Mouse (Mus musculus) embryonic facial prominence, embryonic 14.5 days (tissue): Measurements from ENCODE around the gene Btbd10. TPM values are rescaled to one million over a fixed set of nuclear protein-coding genes. Genes with fewer than 3 reads are reported as not detected.

Source experiments
- ATAC-seq: fragments of 200-750 bp; cut with Nextera tagmentation; 2 replicates; pipeline ENCODE4 v1.8.0; 2017; ENCODE audit warnings: low read depth, moderate number of reproducible peaks, moderate TSS enrichment
- DNase-seq: peaks from one replicate; pipeline ENCODE4 v3.0.0-alpha.2; 2015; ENCODE audit warnings: low spot score
- H3K27ac ChIP-seq: fragments of 300-500 bp; sonication (generic); replicated peaks from 2 replicates; pipeline ENCODE4 v1.5.1; 2014; ENCODE audit warnings: low read depth, mild to moderate bottlenecking, low read length, moderate library complexity
- H3K27me3 ChIP-seq: fragments of 300-500 bp; sonication (generic); replicated peaks from 2 replicates; pipeline ENCODE4 v1.6.1; 2014; ENCODE audit warnings: low read length; ENCODE audit not compliant: control insufficient read depth, insufficient read depth
- H3K36me3 ChIP-seq: fragments of 300-500 bp; sonication (generic); 2 replicates; pipeline ENCODE4 v1.6.1; 2014; ENCODE audit warnings: low read length, mixed read lengths; ENCODE audit not compliant: control insufficient read depth, insufficient read depth
- H3K4me1 ChIP-seq: fragments of 300-500 bp; sonication (generic); 2 replicates; pipeline ENCODE4 v1.6.1; 2014; ENCODE audit warnings: antibody characterized with exemption, low read length; ENCODE audit not compliant: control insufficient read depth, insufficient read depth
- H3K4me2 ChIP-seq: fragments of 300-500 bp; sonication (generic); 2 replicates; pipeline ENCODE4 v1.6.1; 2014; ENCODE audit warnings: low read depth, mild to moderate bottlenecking, low read length, moderate library complexity, mixed read lengths
- H3K4me3 ChIP-seq: fragments of 300-500 bp; sonication (generic); 2 replicates; pipeline ENCODE4 v1.5.1; 2014; ENCODE audit warnings: low read depth, mild to moderate bottlenecking, low read length
- H3K9ac ChIP-seq: fragments of 300-500 bp; sonication (generic); 2 replicates; pipeline ENCODE4 v1.6.1; 2014; ENCODE audit warnings: low read depth, mild to moderate bottlenecking, low read length, moderate library complexity, mixed read lengths
- H3K9me3 ChIP-seq: fragments of 300-500 bp; sonication (generic); 2 replicates; pipeline ENCODE4 v1.6.1; 2016; ENCODE audit warnings: low read length; ENCODE audit not compliant: control insufficient read depth
- WGBS: fragments of 180-500 bp; shearing (Covaris S2); extraction: QIAGEN DNeasy Blood & Tissue Kit; methylation state at CpG from one replicate; pipeline ENCODE4 v1.1.7; 2014; 5-methylcytosine and 5-hydroxymethylcytosine counted together
- polyA plus RNA-seq: library from polyadenylated mRNA; unstranded; fragments of >200 nt; fragmentation: Nextera tagmentation; extraction: Ambion mirVana; gene quantifications from 2 replicates; pipeline ENCODE4 v1.2.1, GENCODE M21; 2014

Btbd10 gene
- polyA plus RNA-seq, 1 experiment from 2014 or later: 29.1 TPM

- H3K9me3 ChIP-seq: no peaks in the 10 kb centered on the region
These were observed 80.0 kb downstream of the Btbd10 start for GRCm38 (mm10) chr7:113289211-113289610.

DNA sequence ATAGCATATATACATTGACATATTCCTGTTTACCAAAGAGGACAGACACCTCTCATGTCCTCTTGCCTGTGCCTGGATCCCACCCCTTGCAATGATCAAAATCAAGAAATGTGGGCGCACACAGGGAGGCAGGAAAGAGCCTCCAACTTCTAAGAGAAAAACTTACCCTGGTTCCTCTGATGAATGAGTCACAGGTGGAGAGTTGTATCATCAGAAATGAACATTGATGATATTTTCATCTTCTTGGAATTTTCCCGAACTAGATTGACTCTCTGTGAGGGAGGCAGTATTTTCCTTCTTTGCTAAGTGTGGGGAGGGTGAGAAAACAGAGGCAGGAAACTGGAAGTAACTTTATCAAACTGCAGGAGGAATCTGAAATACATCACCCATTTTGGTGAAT is 83.8 kb downstream of the Btbd10 start:
- Histone ChIP-seq H3K9me3 (no peaks in the 10 kb centered on the region), H3K27me3 (no peaks in the 10 kb centered on the region), H3K27ac (no peak overlapping the region), H3K4me3 (no peak overlapping the region), H3K4me1 (no peaks in the 10 kb centered on the region), H3K9ac (no peak overlapping the region), H3K4me2 (no peak overlapping the region), H3K36me3 (peaks cover 9% of the 10 kb centered on the region; the same call in 1 of the 2 replicates)
- ATAC-seq (no peak), DNase-seq (no peak)
- 88% methylated on average over 2 of the region's 2 CpGs for WGBS

More at GRCm38 (mm10) chr7:113289211-113289610, 80.0 kb downstream of the Btbd10 start:
- Histone ChIP-seq H3K4me2 (no peak overlapping the region), H3K4me1 (no peaks in the 10 kb centered on the region), H3K27ac (no peak overlapping the region), H3K36me3 (0 out of 2 replicates have a peak, but pooled peaks cover 3% of the 10 kb centered on the region), H3K27me3 (no peaks in the 10 kb centered on the region), H3K9ac (no peak overlapping the region), H3K4me3 (no peak overlapping the region)
- ATAC-seq (no peak), DNase-seq (no peak)
- WGBS: 68% methylated on average over 1 of the region's 1 CpGs

- no peak overlapping the region for H3K4me2 ChIP-seq
- peaks cover 7% of the 10 kb centered on the region; the same call in 1 of the 2 replicates for H3K36me3 ChIP-seq
- H3K27ac ChIP-seq: no peak overlapping the region
- DNase-seq (no peak), ATAC-seq (no peak)
- H3K9me3 ChIP-seq: no peaks in the 10 kb centered on the region
- no peak overlapping the region for H3K9ac ChIP-seq
- H3K4me1 ChIP-seq: peaks cover 3% of the 10 kb centered on the region; the same call in 1 of the 2 replicates
- 71% methylated on average over 2 of the region's 2 CpGs for WGBS
- no peaks in the 10 kb centered on the region for H3K27me3 ChIP-seq
- H3K4me3 ChIP-seq: no peak overlapping the region
These were observed 89.9 kb downstream of the Btbd10 start for GRCm38 (mm10) chr7:113279246-113279645.

- Histone ChIP-seq H3K4me3 (no peak overlapping the region), H3K9me3 (no peaks in the 10 kb centered on the region), H3K27ac (no peak overlapping the region), H3K4me2 (no peak overlapping the region), H3K36me3 (peaks cover 3% of the 10 kb centered on the region; the same call in 1 of the 2 replicates), H3K4me1 (peaks cover 3% of the 10 kb centered on the region; the same call in 1 of the 2 replicates), H3K27me3 (no peaks in the 10 kb centered on the region), H3K9ac (no peak overlapping the region)
- 89% methylated on average over 4 of the region's 4 CpGs for WGBS
- DNase-seq (no peak), ATAC-seq (no peak)
These were observed 90.7 kb downstream of the Btbd10 start for GRCm38 (mm10) chr7:113278493-113278892.

DNA sequence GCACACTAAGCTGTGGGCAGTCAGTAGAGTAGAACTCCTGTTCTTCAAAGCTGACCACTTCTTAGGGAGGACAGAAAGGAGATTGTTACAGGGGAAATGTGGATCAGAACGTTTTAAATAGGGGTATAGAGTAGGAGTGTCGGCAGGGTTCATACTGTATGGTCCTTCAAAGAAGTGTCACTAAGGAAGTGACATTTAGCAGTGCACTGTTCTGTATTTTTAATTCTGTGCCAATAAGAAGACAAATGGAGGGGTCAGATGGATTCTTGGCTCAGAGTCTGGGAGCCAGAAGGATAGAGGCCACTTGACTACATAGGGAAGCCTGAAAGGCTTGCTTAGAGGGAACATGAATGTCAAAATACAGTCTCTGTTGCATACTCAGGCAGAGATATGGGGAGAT is 91.9 kb downstream of the Btbd10 start:
- no peak overlapping the region for H3K9ac ChIP-seq

GRCm38 (mm10) chr7:113272338-113272997 is 96.7 kb downstream of the Btbd10 start:
- no peaks in the 10 kb centered on the region for H3K4me1 ChIP-seq
- H3K27ac ChIP-seq: no peak overlapping the region
- DNase-seq (no peak), ATAC-seq (0 out of 2 replicates have a peak, but pooled peaks have one; percentile 15)
- no peaks in the 10 kb centered on the region for H3K9me3 ChIP-seq
- H3K4me3 ChIP-seq: no peak overlapping the region
- H3K27me3 ChIP-seq: no peaks in the 10 kb centered on the region
- H3K9ac ChIP-seq: no peak overlapping the region
- no peaks in the 10 kb centered on the region for H3K36me3 ChIP-seq
- 66% methylated on average over 6 of the region's 6 CpGs for WGBS
- no peak overlapping the region for H3K4me2 ChIP-seq

More for the DNA sequence above, 91.9 kb downstream of the Btbd10 start:
- DNase-seq (no peak), ATAC-seq (no peak)
- Histone ChIP-seq H3K4me3 (no peak overlapping the region), H3K9me3 (no peaks in the 10 kb centered on the region), H3K4me1 (peaks cover 3% of the 10 kb centered on the region; the same call in 1 of the 2 replicates), H3K27me3 (no peaks in the 10 kb centered on the region), H3K36me3 (no peaks in the 10 kb centered on the region), H3K27ac (no peak overlapping the region), H3K4me2 (no peak overlapping the region)
- WGBS: 65% methylated on average over 2 of the region's 2 CpGs

DNA sequence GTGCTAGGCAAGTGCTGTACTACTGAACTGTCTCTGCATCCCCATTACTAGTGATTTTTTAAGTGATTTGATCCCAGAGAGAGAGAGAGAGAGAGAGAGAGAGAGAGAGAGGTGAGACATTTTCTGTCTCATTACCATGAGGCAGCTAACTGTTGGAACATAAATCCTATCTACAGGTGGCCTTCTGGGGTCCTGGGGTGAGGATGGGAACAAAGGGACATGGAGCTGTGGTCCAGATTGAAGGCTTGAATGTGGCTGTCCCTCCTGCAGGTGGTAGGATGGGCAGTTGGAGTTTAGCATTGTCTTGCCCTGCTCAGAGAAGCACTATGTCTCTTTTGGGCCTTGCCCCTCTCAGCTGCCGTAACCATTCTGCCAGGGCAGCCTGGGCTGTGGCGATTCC is 98.2 kb downstream of the Btbd10 start:
- 83% methylated on average over 2 of the region's 2 CpGs for WGBS

GRCm38 (mm10) chr7:113270551-113270950 is 98.6 kb downstream of the Btbd10 start:
- H3K36me3 ChIP-seq: no peaks in the 10 kb centered on the region
- no peak overlapping the region for H3K4me3 ChIP-seq
- H3K9ac ChIP-seq: no peak overlapping the region
- DNase-seq: no peak
- no peaks in the 10 kb centered on the region for H3K4me1 ChIP-seq
- H3K27ac ChIP-seq: no peak overlapping the region
- no peak for ATAC-seq
- 71% methylated on average over 10 of the region's 10 CpGs for WGBS
- no peak overlapping the region for H3K4me2 ChIP-seq
- no peaks in the 10 kb centered on the region for H3K9me3 ChIP-seq
- no peaks in the 10 kb centered on the region for H3K27me3 ChIP-seq

More for the DNA sequence above, 98.2 kb downstream of the Btbd10 start:
- Histone ChIP-seq H3K27me3 (no peaks in the 10 kb centered on the region), H3K4me1 (no peaks in the 10 kb centered on the region), H3K9ac (no peak overlapping the region), H3K4me2 (no peak overlapping the region), H3K36me3 (no peaks in the 10 kb centered on the region), H3K4me3 (no peak overlapping the region), H3K9me3 (no peaks in the 10 kb centered on the region), H3K27ac (no peak overlapping the region)
- ATAC-seq (no peak), DNase-seq (no peak)

DNA sequence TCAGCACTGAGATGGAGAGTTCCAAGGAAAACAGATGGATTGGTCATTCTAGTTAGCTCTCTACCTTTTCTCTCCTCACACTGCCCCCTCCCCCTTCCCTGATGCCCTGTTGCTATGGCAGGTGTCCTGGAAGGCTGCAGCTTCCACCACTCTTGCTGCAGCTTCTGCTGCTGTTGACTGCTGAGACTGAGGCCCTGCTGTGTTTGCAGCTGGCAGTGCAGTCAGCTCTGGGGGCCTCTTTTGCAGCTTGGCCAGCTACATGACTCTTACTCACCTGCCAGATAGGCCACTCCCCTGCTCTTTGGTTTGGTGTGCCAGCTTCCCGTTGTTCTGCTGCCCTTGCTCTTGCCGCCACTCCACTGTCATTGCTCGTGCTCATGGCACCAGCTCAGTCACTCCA is 99.3 kb downstream of the Btbd10 start:
- no peak for DNase-seq
- Histone ChIP-seq H3K4me3 (no peak overlapping the region), H3K27ac (no peak overlapping the region), H3K9me3 (no peaks in the 10 kb centered on the region), H3K36me3 (no peaks in the 10 kb centered on the region), H3K9ac (0 out of 2 replicates have a peak overlapping the region, but pooled peaks have one; percentile 25), H3K4me1 (no peaks in the 10 kb centered on the region), H3K4me2 (no peak overlapping the region), H3K27me3 (no peaks in the 10 kb centered on the region)
- 66% methylated on average over 3 of the region's 3 CpGs for WGBS
- no peak for ATAC-seq
